Mouse (Mus musculus): ENCODE results near the gene Naaladl2.

- TF ChIP-seq GATA1 (IDR thresholded peaks at IDR 0.05; ENCODE audit: low read length) (no peak), TAL1 (IDR thresholded peaks at IDR 0.05; ENCODE audit: low read length) (no peak)
Measured at GRCm38 (mm10) chr3:24355010-24355409, 789.1 kb downstream of the Naaladl2 start.

Data from erythroblast, embryonic 14.5 days (primary cell).